Mouse (Mus musculus) ES-Bruce4 (cell line): ENCODE results near the gene Themis2.
A peak's percentile ranks its signal among the peaks of the same experiment; 100 is the strongest.

ENCODE experiments used
- EP300 ChIP-seq: IDR thresholded peaks from 2 replicates; pipeline ENCODE4 v1.6.1; 2011; ENCODE audit warnings: low read depth, low read length; ENCODE audit not compliant: insufficient read depth
- POLR2A ChIP-seq: IDR thresholded peaks from one replicate; pipeline ENCODE4 v1.8.1; 2011; ENCODE audit warnings: low read length; ENCODE audit not compliant: insufficient read depth

DNA sequence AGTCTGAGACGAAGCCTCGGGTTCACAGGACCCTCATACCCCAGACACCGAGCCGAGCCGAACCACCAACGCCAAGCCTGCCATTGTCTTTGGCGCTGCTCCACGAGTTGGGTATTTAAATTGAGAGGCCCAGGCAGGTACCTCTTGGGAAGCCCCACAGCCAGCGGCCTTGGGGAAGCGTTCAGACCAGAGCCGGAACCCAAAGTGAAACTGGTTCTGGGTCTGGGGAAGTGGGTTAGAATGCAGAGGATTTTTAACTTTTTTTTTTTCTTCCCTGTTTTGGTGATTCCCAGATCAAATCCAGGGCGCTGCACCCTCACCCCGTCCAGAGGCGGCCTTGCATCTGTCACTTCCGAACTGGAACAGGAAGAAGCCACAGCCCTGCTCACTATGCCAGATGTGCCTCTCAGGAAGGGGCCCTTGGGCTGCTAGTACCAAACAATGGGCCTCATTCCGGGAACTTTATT, 6.0 kb upstream of the Themis2 start:
- TF ChIP-seq EP300 (0 out of 2 replicates have a peak, but pooled peaks have one; percentile 43), POLR2A (no peak)
